Mouse (Mus musculus) heart, adult 18-20 months (tissue): ENCODE measurements around the gene Rpl36a-ps1. TPM values are rescaled to one million over a fixed set of nuclear protein-coding genes. Genes with fewer than 3 reads are reported as not detected.

Experiments
- DNase-seq, 2 experiments: peaks; one replicate each; pipeline ENCODE4 v3.0.0; 2021 to 2022; ENCODE audit warnings: mixed read lengths in 1 of 2
- total RNA-seq, 2 experiments: library from RNA; stranded (reverse); gene quantifications; 2 replicates each; pipeline ENCODE4 v1.2.3; 2021

Gene Rpl36a-ps1
- total RNA-seq, 2 experiments from 2014 or later: 3.8 to 6.5 TPM

GRCm38 (mm10) chr14:98951626-98952290 is 42.4 kb downstream of the Rpl36a-ps1 start:
- DNase-seq: peak; percentile 17 to 26

Other genes with a start within 250 kb of the Rpl36a-ps1 start
- gene Mzt1, start 51.8 kb upstream of the Rpl36a-ps1 start, total RNA-seq: 10 to 100 TPM; 41.4 to 46.5 TPM
- gene Bora, start 51.9 kb upstream of the Rpl36a-ps1 start, total RNA-seq: under 1 TPM; 0.57 to 0.64 TPM
- gene Pibf1, start 105.1 kb upstream of the Rpl36a-ps1 start, total RNA-seq: 1 to 10 TPM; 7.7 to 8.3 TPM
- gene Dis3, start 105.5 kb upstream of the Rpl36a-ps1 start, total RNA-seq: 10 to 100 TPM in 1 of 2 experiments, 1 to 10 TPM in 1; 9.4 to 10.3 TPM